Mouse (Mus musculus) adrenal gland, adult 8-10 months (tissue): ENCODE results near the gene Hba-a1. TPM values are rescaled to one million over a fixed set of nuclear protein-coding genes. Genes with fewer than 3 reads are reported as not detected.
"Not testable (repeated sequence)": the region's sequence is repeated elsewhere in the genome, so short reads cannot be mapped to it uniquely, and the experiment has no call there.

Source experiments
- DNase-seq: peaks from one replicate; pipeline ENCODE4 v3.0.0; 2022
- total RNA-seq, 4 experiments: library from RNA; stranded (reverse); gene quantifications; 2 replicates each; pipeline ENCODE4 v1.2.4; 2022

Hba-a1 gene
- 1,000 to 10,000 TPM in 1 of 4 experiments, 100 to 1,000 TPM in 3; 803 to 2,295 (median 899) TPM for total RNA-seq

- not testable (repeated sequence) for DNase-seq
Observed at GRCm38 (mm10) chr11:32283091-32283777, at the start of gene Hba-a1. Hba-a1 (plus strand) TSS chr11:32283511.

- no peak for DNase-seq
Observed at GRCm38 (mm10) chr11:32233895-32234294, 49.4 kb upstream of the Hba-a1 start.

- DNase-seq, result no peak
Observed at GRCm38 (mm10) chr11:32234816-32235485, 48.4 kb upstream of the Hba-a1 start.

GRCm38 (mm10) chr11:32235646-32236045 is 47.7 kb upstream of the Hba-a1 start:
- DNase-seq, result peak; percentile 73

GRCm38 (mm10) chr11:32236132-32236531 is 47.2 kb upstream of the Hba-a1 start:
- DNase-seq, result no peak

- DNase-seq, result no peak
Observed at GRCm38 (mm10) chr11:32236712-32237410, 46.5 kb upstream of the Hba-a1 start.

GRCm38 (mm10) chr11:32237411-32237795 is 45.9 kb upstream of the Hba-a1 start:
- DNase-seq, result no peak

- DNase-seq, result no peak
Observed at GRCm38 (mm10) chr11:32238093-32238860, 45.0 kb upstream of the Hba-a1 start.

- no peak for DNase-seq
Observed at GRCm38 (mm10) chr11:32241391-32241790, 41.9 kb upstream of the Hba-a1 start.

- no peak for DNase-seq
Observed at GRCm38 (mm10) chr11:32242209-32242608, 41.1 kb upstream of the Hba-a1 start.

GRCm38 (mm10) chr11:32243205-32243955 is 39.9 kb upstream of the Hba-a1 start:
- no peak for DNase-seq

GRCm38 (mm10) chr11:32244064-32244463 is 39.2 kb upstream of the Hba-a1 start:
- DNase-seq, result no peak

GRCm38 (mm10) chr11:32244617-32245016 is 38.7 kb upstream of the Hba-a1 start:
- DNase-seq, result no peak

GRCm38 (mm10) chr11:32245614-32246013 is 37.7 kb upstream of the Hba-a1 start:
- DNase-seq, result no peak

- no peak for DNase-seq
Observed at GRCm38 (mm10) chr11:32247068-32247467, 36.2 kb upstream of the Hba-a1 start.

- no peak for DNase-seq
Observed at GRCm38 (mm10) chr11:32248350-32248749, 35.0 kb upstream of the Hba-a1 start.

GRCm38 (mm10) chr11:32250880-32251763 is 32.2 kb upstream of the Hba-a1 start:
- DNase-seq, result no peak

- DNase-seq, result no peak
Observed at GRCm38 (mm10) chr11:32253121-32253520, 30.2 kb upstream of the Hba-a1 start.

GRCm38 (mm10) chr11:32256146-32256545 is 27.2 kb upstream of the Hba-a1 start:
- DNase-seq, result no peak

GRCm38 (mm10) chr11:32256566-32256965 is 26.7 kb upstream of the Hba-a1 start:
- DNase-seq, result no peak
